Mouse (Mus musculus): ENCODE results near the gene Sgsh. TPM values are rescaled to one million over a fixed set of nuclear protein-coding genes. Genes with fewer than 3 reads are reported as not detected.
A peak's percentile ranks its signal among the peaks of the same experiment; 100 is the strongest.

Gene Sgsh
- total and polyA plus RNA-seq, 3 experiments = 5.5 to 11.1 (median 5.7) TPM

DNA sequence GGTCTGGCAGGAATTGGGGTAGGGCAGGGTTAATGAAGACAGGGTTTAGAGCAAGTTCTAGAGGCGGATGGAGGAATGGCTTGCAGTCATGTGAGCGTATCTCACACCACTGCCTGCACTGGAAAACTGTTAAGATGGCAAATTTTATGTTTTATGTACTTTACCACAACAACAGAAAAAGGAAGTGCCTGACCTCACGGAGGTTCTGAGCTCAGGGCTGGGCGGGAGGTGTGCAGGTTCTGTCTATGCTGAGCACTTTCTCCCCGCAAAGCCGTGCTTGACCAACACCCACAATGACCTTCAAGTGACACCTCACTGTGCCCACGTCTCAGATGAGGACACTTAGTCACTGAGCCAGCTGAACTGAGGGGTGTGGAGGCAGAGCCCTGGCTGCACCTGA lies 3.2 kb downstream of the Sgsh start:
- no peak overlapping the region for H3K27ac ChIP-seq
- H3K4me1 ChIP-seq (ENCODE audit: control insufficient read depth, insufficient read depth, low read length) = peaks cover 3% of the 10 kb centered on the region
- no peak for TF ChIP-seq POLR2A (IDR thresholded peaks at IDR 0.05; ENCODE audit: insufficient read depth, low read depth, low read length)
- TF ChIP-seq CTCF (IDR thresholded peaks at IDR 0.05) = no peak
- no peak for TF ChIP-seq EP300 (IDR thresholded peaks at IDR 0.05; ENCODE audit: insufficient read depth, low read depth, low read length)
- 73% methylated on average over 7 of the region's 7 CpGs for WGBS
- no peaks in the 10 kb centered on the region for H3K27me3 ChIP-seq (ENCODE audit: control insufficient read depth, insufficient read depth, low read length)
- DNase-seq = no peak
- H3K4me3 ChIP-seq = no peak overlapping the region
- intact Hi-C loops (cut with DNase I) = no loop called here
- H3K79me2 ChIP-seq (replicated peaks; ENCODE audit: control insufficient read depth, insufficient read depth, low read length) = no peaks in the 10 kb centered on the region
- no peaks in the 10 kb centered on the region for H3K36me3 ChIP-seq (ENCODE audit: control insufficient read depth, insufficient read depth, low read length)
- H3K9ac ChIP-seq (ENCODE audit: low read depth, low read length) = no peak overlapping the region

DNA sequence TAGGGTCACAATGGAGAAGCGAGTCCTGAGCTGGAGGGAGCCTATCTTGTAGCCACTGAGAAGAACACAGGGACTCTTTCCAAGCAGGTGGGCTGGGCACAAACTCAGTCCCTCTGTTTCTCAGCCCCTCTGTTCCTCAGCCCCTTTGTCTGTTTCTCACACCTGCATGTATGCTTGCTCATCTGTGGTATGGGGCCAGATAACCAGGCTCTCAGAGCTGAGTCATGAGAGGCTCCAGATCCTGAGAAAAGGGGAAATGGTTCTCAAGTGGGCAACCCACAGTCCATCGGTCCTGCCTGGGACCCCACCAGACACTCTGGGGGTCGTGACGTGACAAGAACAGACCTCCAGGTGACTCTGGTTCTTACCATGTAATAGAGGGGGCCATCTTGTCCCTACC lies 8.2 kb downstream of the Sgsh start:
- DNase-seq = no peak
- 92% methylated on average over 4 of the region's 4 CpGs for WGBS

DNA sequence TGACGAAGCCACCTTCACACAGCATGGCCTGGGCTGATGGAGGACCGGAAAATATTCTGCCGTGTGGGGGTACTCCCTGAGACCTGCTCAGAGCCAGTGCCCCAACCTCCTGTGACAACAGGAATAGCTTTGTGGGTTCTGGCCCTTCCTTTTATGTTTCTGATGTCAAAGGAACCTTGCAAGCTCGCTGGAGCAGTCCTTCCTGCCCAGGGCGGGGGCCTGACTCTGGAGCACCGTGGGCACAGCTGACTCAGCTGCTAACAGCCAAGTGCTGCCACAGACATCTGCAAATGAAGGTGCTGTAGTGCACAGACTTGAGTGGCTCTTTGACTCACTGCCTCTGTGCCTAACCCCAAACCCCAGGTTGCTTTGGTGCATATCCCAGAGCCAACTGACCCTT lies 10.5 kb downstream of the Sgsh start:
- no peak for TF ChIP-seq CTCF (IDR thresholded peaks at IDR 0.05)
- no peak for TF ChIP-seq POLR2A (IDR thresholded peaks at IDR 0.05; ENCODE audit: insufficient read depth, low read depth, low read length)
- TF ChIP-seq EP300 (IDR thresholded peaks at IDR 0.05; ENCODE audit: insufficient read depth, low read depth, low read length) = no peak
- Histone ChIP-seq H3K79me2 (replicated peaks; ENCODE audit: control insufficient read depth, insufficient read depth, low read length) (no peaks in the 10 kb centered on the region), H3K36me3 (ENCODE audit: control insufficient read depth, insufficient read depth, low read length) (no peaks in the 10 kb centered on the region), H3K9ac (ENCODE audit: low read depth, low read length) (no peak overlapping the region), H3K4me3 (no peak overlapping the region), H3K27ac (no peak overlapping the region), H3K4me1 (ENCODE audit: control insufficient read depth, insufficient read depth, low read length) (no peaks in the 10 kb centered on the region), H3K27me3 (ENCODE audit: control insufficient read depth, insufficient read depth, low read length) (no peaks in the 10 kb centered on the region)
- intact Hi-C loops (cut with DNase I) = no loop called here
- DNase-seq = no peak
- WGBS = 59% methylated on average over 6 of the region's 6 CpGs

More for the DNA sequence above, 8.2 kb downstream of the Sgsh start:
- Histone ChIP-seq H3K4me1 (ENCODE audit: control insufficient read depth, insufficient read depth, low read length) (no peaks in the 10 kb centered on the region), H3K27me3 (ENCODE audit: control insufficient read depth, insufficient read depth, low read length) (no peaks in the 10 kb centered on the region), H3K36me3 (ENCODE audit: control insufficient read depth, insufficient read depth, low read length) (no peaks in the 10 kb centered on the region), H3K27ac (no peak overlapping the region), H3K79me2 (replicated peaks; ENCODE audit: control insufficient read depth, insufficient read depth, low read length) (no peaks in the 10 kb centered on the region), H3K4me3 (no peak overlapping the region), H3K9ac (ENCODE audit: low read depth, low read length) (no peak overlapping the region)
- TF ChIP-seq CTCF (IDR thresholded peaks at IDR 0.05) = no peak
- TF ChIP-seq EP300 (IDR thresholded peaks at IDR 0.05; ENCODE audit: insufficient read depth, low read depth, low read length) = no peak
- TF ChIP-seq POLR2A (IDR thresholded peaks at IDR 0.05; ENCODE audit: insufficient read depth, low read depth, low read length) = no peak
- intact Hi-C loops (cut with DNase I) = no loop called here

DNA sequence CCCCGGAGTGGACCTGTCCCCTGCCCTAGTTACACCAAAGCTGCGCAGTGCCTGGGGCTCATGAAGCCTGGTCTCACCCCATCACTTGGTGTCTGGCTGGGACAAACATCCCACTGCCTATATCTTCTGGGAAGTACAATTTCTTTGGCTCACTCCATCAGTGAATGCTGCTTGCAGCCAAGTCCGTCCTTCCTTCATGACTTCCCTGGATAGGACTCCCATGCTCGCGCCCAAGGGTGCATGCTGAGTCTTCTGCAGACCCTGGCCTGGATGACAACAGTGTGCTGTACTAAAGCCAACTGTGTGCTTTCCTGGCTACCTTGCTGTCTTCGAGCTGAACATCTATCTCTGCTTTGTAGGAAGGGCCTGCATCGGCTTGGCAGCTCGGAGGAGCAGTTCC lies 11.2 kb downstream of the Sgsh start:
- Histone ChIP-seq H3K4me1 (ENCODE audit: control insufficient read depth, insufficient read depth, low read length) (no peaks in the 10 kb centered on the region), H3K27ac (no peak overlapping the region), H3K27me3 (ENCODE audit: control insufficient read depth, insufficient read depth, low read length) (no peaks in the 10 kb centered on the region), H3K79me2 (replicated peaks; ENCODE audit: control insufficient read depth, insufficient read depth, low read length) (no peaks in the 10 kb centered on the region), H3K4me3 (no peak overlapping the region), H3K9ac (ENCODE audit: low read depth, low read length) (no peak overlapping the region), H3K36me3 (ENCODE audit: control insufficient read depth, insufficient read depth, low read length) (no peaks in the 10 kb centered on the region)
- WGBS = 75% methylated on average over 8 of the region's 8 CpGs
- DNase-seq = peak in 1 of 2 experiments; percentile 32
- intact Hi-C loops (cut with DNase I) = no loop called here
- TF ChIP-seq EP300 (IDR thresholded peaks at IDR 0.05; ENCODE audit: insufficient read depth, low read depth, low read length) = no peak
- TF ChIP-seq CTCF (IDR thresholded peaks at IDR 0.05) = no peak
- TF ChIP-seq POLR2A (IDR thresholded peaks at IDR 0.05; ENCODE audit: insufficient read depth, low read depth, low read length) = no peak

DNA sequence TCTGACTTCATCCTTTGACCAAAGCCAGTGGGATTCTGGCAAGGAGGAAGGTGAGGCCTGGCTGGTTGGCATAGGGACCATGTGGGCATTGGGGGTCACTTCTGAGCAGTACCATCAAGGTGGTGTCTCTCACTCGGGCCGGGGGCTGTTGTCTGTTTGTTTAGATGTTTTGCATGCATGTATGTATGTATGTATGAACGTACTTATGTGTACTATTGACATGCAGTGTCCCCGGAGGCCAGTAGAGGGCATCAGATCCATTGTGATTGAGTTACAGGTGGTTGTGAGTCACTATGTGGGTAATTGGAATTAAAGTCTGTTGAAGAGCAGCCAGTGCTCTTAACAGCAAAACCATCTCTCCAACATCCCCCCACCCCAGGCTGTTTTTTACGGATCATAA lies 15.7 kb downstream of the Sgsh start:
- Histone ChIP-seq H3K79me2 (replicated peaks; ENCODE audit: control insufficient read depth, insufficient read depth, low read length) (no peaks in the 10 kb centered on the region), H3K4me1 (ENCODE audit: control insufficient read depth, insufficient read depth, low read length) (no peaks in the 10 kb centered on the region), H3K27me3 (ENCODE audit: control insufficient read depth, insufficient read depth, low read length) (no peaks in the 10 kb centered on the region), H3K36me3 (ENCODE audit: control insufficient read depth, insufficient read depth, low read length) (no peaks in the 10 kb centered on the region), H3K27ac (no peak overlapping the region), H3K9ac (ENCODE audit: low read depth, low read length) (no peak overlapping the region), H3K4me3 (no peak overlapping the region)
- peak; percentile 64 to 79 for DNase-seq
- intact Hi-C loops (cut with DNase I) = loop anchor here (1.0 kb wide), 2 partner anchors 24 to 65 kb away; no protein-coding TSS in a partner anchor
- no peak for TF ChIP-seq POLR2A (IDR thresholded peaks at IDR 0.05; ENCODE audit: insufficient read depth, low read depth, low read length)
- peak; percentile 90 for TF ChIP-seq CTCF (IDR thresholded peaks at IDR 0.05)
- WGBS = 4% methylated on average over 5 of the region's 5 CpGs

DNA sequence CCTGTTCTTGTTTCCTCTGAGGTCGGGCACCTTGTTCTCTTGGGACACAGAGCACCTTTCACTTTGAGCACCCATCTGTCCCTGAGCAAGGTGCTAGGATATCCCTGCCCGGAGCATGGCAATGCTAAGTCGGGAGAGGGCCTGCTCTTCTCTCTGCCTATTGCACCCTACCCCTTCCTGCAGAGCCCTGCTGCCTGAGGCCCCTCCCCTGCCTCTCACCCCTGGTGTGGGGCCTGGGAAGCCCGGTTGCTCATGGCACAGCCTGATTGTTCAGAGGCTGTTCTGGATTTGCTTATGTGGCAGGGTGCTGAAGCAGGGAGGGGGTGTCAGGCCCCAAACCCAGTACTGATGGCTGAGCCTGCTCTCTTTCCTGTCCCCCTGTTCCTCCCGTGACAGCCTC lies 16.2 kb downstream of the Sgsh start:
- Histone ChIP-seq H3K4me1 (ENCODE audit: control insufficient read depth, insufficient read depth, low read length) (no peaks in the 10 kb centered on the region), H3K4me3 (no peak overlapping the region), H3K79me2 (replicated peaks; ENCODE audit: control insufficient read depth, insufficient read depth, low read length) (no peaks in the 10 kb centered on the region), H3K36me3 (ENCODE audit: control insufficient read depth, insufficient read depth, low read length) (no peaks in the 10 kb centered on the region), H3K27ac (no peak overlapping the region), H3K27me3 (ENCODE audit: control insufficient read depth, insufficient read depth, low read length) (no peaks in the 10 kb centered on the region), H3K9ac (ENCODE audit: low read depth, low read length) (no peak overlapping the region)
- no peak for TF ChIP-seq POLR2A (IDR thresholded peaks at IDR 0.05; ENCODE audit: insufficient read depth, low read depth, low read length)
- no peak for TF ChIP-seq EP300 (IDR thresholded peaks at IDR 0.05; ENCODE audit: insufficient read depth, low read depth, low read length)
- TF ChIP-seq CTCF (IDR thresholded peaks at IDR 0.05) = no peak
- intact Hi-C loops (cut with DNase I) = loop anchor here (1.0 kb wide), 2 partner anchors 24 to 65 kb away; no protein-coding TSS in a partner anchor
- DNase-seq = no peak
- 53% methylated on average over 5 of the region's 5 CpGs for WGBS

Data from heart, adult 2 months (tissue).